Mouse (Mus musculus): ENCODE measurements around the gene Bcar1.

DNA sequence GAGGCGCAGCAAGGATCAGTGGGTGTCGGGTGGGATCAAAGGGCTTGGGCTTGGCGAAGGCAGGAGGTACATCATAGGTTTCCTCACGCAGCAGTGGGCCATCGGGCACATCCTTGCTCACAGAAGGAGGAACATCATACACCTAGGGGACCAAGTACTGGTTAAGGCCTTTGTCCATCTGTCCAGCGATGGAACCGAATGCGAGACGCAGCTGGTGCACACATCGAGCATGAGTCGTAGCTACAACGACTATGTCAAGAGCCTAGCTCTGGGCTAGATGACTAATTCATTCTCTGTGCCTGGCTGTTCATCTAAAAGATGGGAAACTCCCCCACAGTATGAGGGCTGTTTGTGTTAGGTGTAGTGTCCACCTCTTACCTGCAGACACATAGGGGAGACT, 29.3 kb downstream of the Bcar1 start:
- TF ChIP-seq MYOD1 (IDR thresholded peaks at IDR 0.05; ENCODE audit: control insufficient read depth, insufficient read length, low read depth), result peak; percentile 55
- TF ChIP-seq CTCF (IDR thresholded peaks at IDR 0.05; ENCODE audit: control insufficient read depth, insufficient read depth, insufficient read length), result no peak
